In the genomic region with DNA sequence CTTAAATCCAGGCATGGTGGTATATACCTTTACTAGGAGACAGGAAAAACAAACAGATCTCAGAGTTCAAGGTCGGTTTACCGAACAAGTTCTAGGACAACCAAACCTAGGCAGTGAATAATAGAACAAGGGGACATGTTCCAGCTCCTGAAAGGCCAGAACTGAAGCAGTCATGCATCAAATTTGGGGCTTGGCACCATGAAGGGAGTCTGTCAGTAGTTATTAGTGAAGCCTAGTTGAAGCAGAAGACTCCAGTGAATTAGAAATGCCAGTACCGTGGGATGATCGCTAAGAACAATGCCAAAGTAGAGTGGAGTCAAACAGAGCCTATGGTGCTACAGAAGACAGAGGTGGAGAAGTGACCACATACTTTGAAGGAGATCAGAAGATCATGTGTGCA, we compare ENCODE assay signal across 30 mouse cellular contexts.
DNase-seq lines count a peak whose midpoint lies in the region; ATAC-seq and TF ChIP-seq lines count a peak whose summit lies in the region.
"Had no signal": no experiment of that assay in that cellular context is flagged by ENCODE, and none has a peak within 500 bp of the region (broad histone marks: within the 10 kb centered on the region; RNA-seq: fewer than 3 reads in every experiment).

No protein-coding gene starts in this region.

- H3K27me3 ChIP-seq in hindbrain, embryonic 16.5 days (replicated peaks; ENCODE audit: control insufficient read depth, insufficient read depth, low read length) = no peaks in the 10 kb centered on the region
- H3K27me3 ChIP-seq in hindbrain, embryonic 12.5 days = no peaks in the 10 kb centered on the region
- H3K27me3 ChIP-seq: embryonic facial prominence, embryonic 12.5 days; heart, embryonic 15.5 days; hindbrain, embryonic 15.5 days; limb, embryonic 13.5 days; liver, embryonic 12.5 days; midbrain, embryonic 12.5 days; neural tube, embryonic 13.5 days; stomach, embryonic 15.5 days had no signal

- no peaks in the 10 kb centered on the region for H3K4me1 ChIP-seq in hindbrain, embryonic 16.5 days (ENCODE audit: control insufficient read depth, insufficient read depth, low read depth, low read length)
- H3K4me1 ChIP-seq in hindbrain, embryonic 12.5 days = no peaks in the 10 kb centered on the region
- H3K4me1 ChIP-seq: embryonic facial prominence, embryonic 12.5 days; heart, embryonic 10.5 days; heart, embryonic 15.5 days; hindbrain, embryonic 15.5 days; limb, embryonic 13.5 days; liver, embryonic 12.5 days; midbrain, embryonic 12.5 days; neural tube, embryonic 13.5 days; stomach, embryonic 15.5 days had no signal

- H3K9me3 ChIP-seq in hindbrain, embryonic 16.5 days (ENCODE audit: control insufficient read depth, low read length) = no peaks in the 10 kb centered on the region
- no peaks in the 10 kb centered on the region for H3K9me3 ChIP-seq in hindbrain, embryonic 12.5 days (replicated peaks)
- H3K9me3 ChIP-seq: embryonic facial prominence, embryonic 12.5 days; heart, embryonic 10.5 days; heart, embryonic 15.5 days; hindbrain, embryonic 15.5 days; limb, embryonic 13.5 days; liver, embryonic 12.5 days; midbrain, embryonic 12.5 days; neural tube, embryonic 13.5 days; stomach, embryonic 15.5 days had no signal

- H3K27ac ChIP-seq in hindbrain, embryonic 16.5 days (ENCODE audit: low read depth, low read length) = no peak overlapping the region
- no peak overlapping the region for H3K27ac ChIP-seq in hindbrain, embryonic 12.5 days
- H3K27ac ChIP-seq: embryonic facial prominence, embryonic 12.5 days; heart, embryonic 10.5 days; heart, embryonic 15.5 days; hindbrain, embryonic 15.5 days; limb, embryonic 13.5 days; liver, embryonic 12.5 days; midbrain, embryonic 12.5 days; neural tube, embryonic 13.5 days; stomach, embryonic 15.5 days had no signal

- no peaks in the 10 kb centered on the region for H3K36me3 ChIP-seq in hindbrain, embryonic 16.5 days (ENCODE audit: control insufficient read depth, insufficient read depth, low read length)
- H3K36me3 ChIP-seq in hindbrain, embryonic 12.5 days = no peaks in the 10 kb centered on the region
- H3K36me3 ChIP-seq: embryonic facial prominence, embryonic 12.5 days; heart, embryonic 10.5 days; heart, embryonic 15.5 days; hindbrain, embryonic 15.5 days; limb, embryonic 13.5 days; liver, embryonic 12.5 days; midbrain, embryonic 12.5 days; neural tube, embryonic 13.5 days; stomach, embryonic 15.5 days had no signal

- TF ChIP-seq POLR2A in brain, embryonic 14.5 days (IDR thresholded peaks at IDR 0.05; ENCODE audit: borderline replicate concordance, extremely low read depth, insufficient read depth, insufficient read length, poor library complexity, severe bottlenecking) = no peak

- H3K9ac ChIP-seq in hindbrain, embryonic 16.5 days (ENCODE audit: low read depth, low read length) = no peak overlapping the region
- H3K9ac ChIP-seq in hindbrain, embryonic 12.5 days = no peak overlapping the region
- H3K9ac ChIP-seq: embryonic facial prominence, embryonic 12.5 days; heart, embryonic 15.5 days; hindbrain, embryonic 15.5 days; limb, embryonic 13.5 days; liver, embryonic 12.5 days; liver, postnatal 0 days; midbrain, embryonic 12.5 days; neural tube, embryonic 13.5 days; stomach, embryonic 15.5 days had no signal

- intact Hi-C loops in heart, postnatal 14 days (cut with DNase I) = no loop called here

- H3K4me3 ChIP-seq in hindbrain, embryonic 16.5 days (ENCODE audit: low read length) = no peak overlapping the region
- no peak overlapping the region for H3K4me3 ChIP-seq in hindbrain, embryonic 12.5 days
- H3K4me3 ChIP-seq: embryonic facial prominence, embryonic 12.5 days; heart, embryonic 10.5 days; heart, embryonic 15.5 days; hindbrain, embryonic 15.5 days; limb, embryonic 13.5 days; liver, embryonic 12.5 days; midbrain, embryonic 12.5 days; neural tube, embryonic 13.5 days; stomach, embryonic 15.5 days had no signal

- 78% methylated on average over 4 of the region's 4 CpGs for WGBS in hindbrain, embryonic 16.5 days
- WGBS in hindbrain, embryonic 12.5 days = 82% methylated on average over 4 of the region's 4 CpGs

- no peak overlapping the region for H3K4me2 ChIP-seq in hindbrain, embryonic 16.5 days (ENCODE audit: low read length)
- no peak overlapping the region for H3K4me2 ChIP-seq in hindbrain, embryonic 12.5 days (replicated peaks)
- H3K4me2 ChIP-seq: embryonic facial prominence, embryonic 12.5 days; heart, embryonic 15.5 days; hindbrain, embryonic 15.5 days; limb, embryonic 13.5 days; liver, embryonic 12.5 days; midbrain, embryonic 12.5 days; neural tube, embryonic 13.5 days; stomach, embryonic 15.5 days had no signal

- TF ChIP-seq CTCF in brain, embryonic 14.5 days (IDR thresholded peaks at IDR 0.05; ENCODE audit: borderline replicate concordance, extremely low read depth, insufficient read depth, insufficient read length) = no peak

- peak; percentile 40; the same call in 1 of the 2 replicates for ATAC-seq in hindbrain, embryonic 16.5 days
- no peak for ATAC-seq in hindbrain, embryonic 12.5 days (ENCODE audit: low FRiP score)
- ATAC-seq: activated CD4-positive, CD25-positive, alpha-beta regulatory T cell, adult 4 months; forebrain, embryonic 14.5 days; intestine, embryonic 16.5 days; liver, embryonic 12.5 days; liver, postnatal 0 days had no signal

- DNase-seq in brain, embryonic 14.5 days (ENCODE audit: low read depth) = peak; percentile 1
- peak; percentile 90 to 93 for DNase-seq in cerebellum, postnatal 10 days
- DNase-seq in retina, embryonic 14.5 days (ENCODE audit: low spot score) = peak; percentile 56
- no peak for DNase-seq in heart, postnatal 14 days
- DNase-seq in layer of hippocampus, adult 8-10 months (ENCODE audit: low spot score in 2 of 2) = no peak
- DNase-seq: adrenal gland, adult 2 months; B cell, adult 2 months; embryo, embryonic 11 days; gastrocnemius, postnatal 25 days; heart, adult 11 months; heart, postnatal 4 days; kidney, postnatal 14 days; liver, postnatal 0 days; lung, postnatal 36 days; right cerebral cortex, postnatal 25 days; thymus, postnatal 14 days had no signal

Comparison
In these comparisons a context has a peak if more than half of its experiments do, and no peak if none do; other contexts are left out.
1. DNase-seq: peak in brain, embryonic 14.5 days (single experiment), cerebellum, postnatal 10 days (2 of 2) and retina, embryonic 14.5 days (single experiment); none in heart, postnatal 14 days (0 of 2) and layer of hippocampus, adult 8-10 months (0 of 2).